Mouse (Mus musculus) neural tube, embryonic 13.5 days (tissue): ENCODE results near the gene Klhl7. TPM values are rescaled to one million over a fixed set of nuclear protein-coding genes. Genes with fewer than 3 reads are reported as not detected.
A peak's percentile ranks its signal among the peaks of the same experiment; 100 is the strongest.

Source experiments
- ATAC-seq: fragments of 200-750 bp; cut with Nextera tagmentation; 2 replicates; pipeline ENCODE4 v1.8.0; 2017; ENCODE audit warnings: low read depth, mild to moderate bottlenecking, moderate TSS enrichment, moderate library complexity
- H3K27ac ChIP-seq: fragments of 300-500 bp; sonication (generic); replicated peaks from 2 replicates; pipeline ENCODE4 v1.5.1; 2015; ENCODE audit warnings: moderate library complexity, mild to moderate bottlenecking, inconsistent platforms
- H3K27me3 ChIP-seq: fragments of 300-500 bp; sonication (generic); 2 replicates; pipeline ENCODE4 v1.6.1; 2015; ENCODE audit warnings: mild to moderate bottlenecking, inconsistent platforms
- H3K36me3 ChIP-seq: fragments of 300-500 bp; sonication (generic); 2 replicates; pipeline ENCODE4 v1.6.1; 2015; ENCODE audit warnings: mild to moderate bottlenecking, inconsistent platforms
- H3K4me1 ChIP-seq: fragments of 300-500 bp; sonication (generic); replicated peaks from 2 replicates; pipeline ENCODE4 v1.6.1; 2015; ENCODE audit warnings: inconsistent platforms
- H3K4me2 ChIP-seq: fragments of 300-500 bp; sonication (generic); 2 replicates; pipeline ENCODE4 v1.6.1; 2015; ENCODE audit warnings: inconsistent platforms, mild to moderate bottlenecking, moderate library complexity
- H3K4me3 ChIP-seq: fragments of 300-500 bp; sonication (generic); 2 replicates; pipeline ENCODE4 v1.5.1; 2015; ENCODE audit warnings: mild to moderate bottlenecking, inconsistent platforms
- H3K9ac ChIP-seq: fragments of 300-500 bp; sonication (generic); 2 replicates; pipeline ENCODE4 v1.6.1; 2015; ENCODE audit warnings: moderate library complexity, mild to moderate bottlenecking, inconsistent platforms
- H3K9me3 ChIP-seq: fragments of 300-500 bp; sonication (generic); 2 replicates; pipeline ENCODE4 v1.6.1; 2016; ENCODE audit warnings: inconsistent platforms
- WGBS: fragments of 180-500 bp; shearing (Covaris S2); methylation state at CpG from one replicate; pipeline ENCODE4 v1.1.7; 2015; 5-methylcytosine and 5-hydroxymethylcytosine counted together
- polyA plus RNA-seq: library from polyadenylated mRNA; unstranded; fragments of >200 nt; fragmentation: Nextera tagmentation; extraction: Ambion mirVana; gene quantifications from 2 replicates; pipeline ENCODE4 v1.2.1, GENCODE M21; 2015

The Klhl7 gene
- 130 and 136 TPM in 2 replicates for polyA plus RNA-seq

DNA sequence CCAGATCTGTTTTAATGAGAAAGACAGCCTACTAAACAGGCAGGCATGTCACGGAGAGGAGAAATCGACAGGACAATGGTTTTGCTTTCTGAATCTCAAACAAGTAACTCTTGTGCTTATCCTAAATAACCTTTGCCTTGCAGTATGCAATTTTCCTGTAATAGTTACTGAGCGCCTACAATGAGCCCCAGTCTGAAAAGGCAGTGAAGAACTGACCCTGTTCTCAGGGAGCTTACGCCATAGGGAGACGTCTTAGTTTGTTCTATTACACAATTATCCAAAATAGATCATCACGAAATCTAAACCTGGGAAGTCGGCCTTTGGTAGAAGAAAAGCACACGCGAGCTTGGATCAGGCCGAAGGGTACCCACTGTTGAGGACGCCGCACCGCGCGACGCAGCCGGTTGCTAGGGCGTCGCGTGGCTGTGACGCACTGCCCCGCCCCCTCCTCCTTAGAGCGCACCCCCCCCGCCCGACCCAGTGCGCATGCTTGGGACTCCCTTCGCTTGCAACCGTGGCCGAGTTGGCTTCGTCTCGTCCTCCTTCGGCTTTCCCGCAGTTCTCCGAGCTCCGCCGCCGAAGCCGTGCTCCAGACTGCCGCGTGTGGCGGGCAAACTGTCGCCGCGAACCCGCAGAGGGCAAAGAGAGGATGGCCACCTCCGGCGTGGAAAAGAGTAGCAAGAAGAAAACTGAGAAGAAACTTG lies at the start of gene Klhl7:
Klhl7 (plus strand) TSS at position 500 of the 704 bp plus-strand sequence.
- ATAC-seq: peak; percentile 95
- no peaks in the 10 kb centered on the region for H3K36me3 ChIP-seq
- H3K27me3 ChIP-seq: no peaks in the 10 kb centered on the region; the same call in 1 of the 2 replicates
- WGBS: 2% methylated on average over 46 of the region's 47 CpGs
- peak within 1 kb of the TSS; percentile 97 for H3K9ac ChIP-seq
- H3K4me3 ChIP-seq: peak within 1 kb of the TSS; percentile 82
- H3K27ac ChIP-seq: peak within 1 kb of the TSS; percentile 98
- no peaks in the 10 kb centered on the region for H3K9me3 ChIP-seq
- peak within 1 kb of the TSS; percentile 70 for H3K4me2 ChIP-seq
- peaks cover 36% of the 10 kb centered on the region for H3K4me1 ChIP-seq

DNA sequence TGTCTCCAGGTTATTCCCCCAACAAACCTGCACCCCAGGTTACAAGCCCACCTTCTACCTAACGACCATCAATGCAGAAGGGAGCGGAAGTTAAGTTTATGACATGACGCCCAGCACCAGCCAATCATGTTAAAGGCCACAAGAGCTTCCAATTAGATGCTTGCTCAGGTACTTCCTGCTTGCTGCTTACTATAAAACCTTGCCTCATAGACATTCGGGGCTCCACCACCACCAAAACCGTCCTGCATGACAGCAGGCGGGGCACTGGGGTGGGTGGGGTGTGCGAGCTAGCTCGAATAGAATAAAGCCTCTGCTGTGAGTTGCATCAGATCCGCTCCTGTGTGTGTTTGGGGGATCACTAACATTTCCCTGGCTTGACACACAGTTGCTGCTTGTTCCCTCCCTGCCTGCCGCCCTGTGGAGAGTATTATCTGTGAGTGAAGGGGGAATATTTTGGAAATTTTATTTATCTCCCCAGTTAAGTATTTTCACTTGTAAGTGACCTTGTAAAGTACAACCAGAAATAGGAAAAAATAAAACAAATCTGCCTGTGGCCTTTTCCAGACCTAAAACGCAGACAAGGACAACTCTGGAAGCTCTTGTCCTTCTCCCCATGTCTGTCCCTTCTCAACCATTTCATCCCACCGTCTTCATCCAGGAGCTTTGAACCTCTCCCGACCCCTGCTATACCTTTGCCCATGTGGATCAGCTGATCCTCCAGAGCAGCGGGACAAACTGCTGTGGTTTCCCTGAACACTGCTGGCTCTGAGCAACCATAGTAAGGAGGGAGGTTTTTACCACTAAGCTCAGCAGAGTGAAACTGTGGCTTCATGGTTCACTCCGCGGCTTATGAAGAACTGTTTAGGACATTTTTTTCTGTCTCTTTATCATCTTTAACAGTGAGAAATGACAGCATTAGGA lies 48.4 kb upstream of the Klhl7 start:
- 70% methylated on average over 16 of the region's 16 CpGs for WGBS
- Histone ChIP-seq H3K4me3 (no peak overlapping the region), H3K4me1 (peaks cover 5% of the 10 kb centered on the region; the same call in 1 of the 2 replicates), H3K27ac (no peak overlapping the region), H3K36me3 (no peaks in the 10 kb centered on the region), H3K9me3 (0 out of 2 replicates have a peak, but pooled peaks cover 6% of the 10 kb centered on the region), H3K4me2 (no peak overlapping the region), H3K9ac (no peak overlapping the region), H3K27me3 (no peaks in the 10 kb centered on the region)
- ATAC-seq: no peak

DNA sequence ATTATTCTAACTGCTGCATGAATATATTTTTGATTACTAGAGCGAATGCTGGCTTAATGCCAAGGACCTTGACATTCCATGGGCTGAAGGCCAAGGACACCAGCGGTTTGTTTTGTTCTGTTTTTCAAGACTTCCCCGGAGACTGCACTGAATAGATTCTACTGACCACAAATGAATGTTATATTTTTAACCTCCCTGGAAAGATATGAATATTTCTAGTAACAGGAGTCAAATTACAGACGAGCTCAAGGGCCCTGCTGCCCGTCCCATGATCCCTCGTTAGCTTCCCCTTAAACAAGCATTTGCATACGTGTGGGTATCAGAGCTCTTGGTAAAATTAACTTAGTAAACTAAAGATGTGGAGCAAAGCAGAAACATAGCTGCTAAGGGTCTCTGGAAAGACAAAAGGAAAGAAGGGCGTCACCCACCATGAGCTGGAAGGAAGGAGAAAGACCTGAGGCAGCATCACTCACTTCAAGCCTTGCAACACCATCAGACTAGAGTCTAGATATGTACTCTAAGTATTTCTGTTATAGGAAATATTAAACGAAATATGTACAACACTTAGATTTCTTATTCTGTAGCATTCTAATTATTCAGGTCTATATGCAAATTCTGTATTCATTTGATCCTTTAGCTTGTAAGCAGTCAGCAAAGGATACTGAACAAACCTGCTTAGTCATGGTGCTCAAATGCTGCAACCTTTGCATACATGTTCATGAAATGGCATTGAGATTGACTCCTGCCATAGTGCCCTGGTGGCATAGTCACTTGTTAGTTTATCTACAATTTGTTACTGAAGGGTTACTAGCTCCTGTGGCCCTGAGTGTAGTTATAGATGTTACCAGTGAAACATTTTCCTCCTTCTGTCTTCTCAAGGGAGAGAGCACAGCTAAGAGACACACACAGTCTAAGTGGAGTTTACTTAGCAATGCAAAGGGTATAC lies 46.9 kb upstream of the Klhl7 start:
- no peak overlapping the region for H3K27ac ChIP-seq
- H3K4me2 ChIP-seq: no peak overlapping the region
- H3K4me1 ChIP-seq: peaks cover 5% of the 10 kb centered on the region; the same call in 1 of the 2 replicates
- ATAC-seq: no peak
- H3K36me3 ChIP-seq: no peaks in the 10 kb centered on the region
- H3K27me3 ChIP-seq: no peaks in the 10 kb centered on the region
- no peak overlapping the region for H3K4me3 ChIP-seq
- WGBS: 62% methylated on average over 9 of the region's 9 CpGs
- H3K9ac ChIP-seq: no peak overlapping the region
- 0 out of 2 replicates have a peak, but pooled peaks cover 6% of the 10 kb centered on the region for H3K9me3 ChIP-seq

DNA sequence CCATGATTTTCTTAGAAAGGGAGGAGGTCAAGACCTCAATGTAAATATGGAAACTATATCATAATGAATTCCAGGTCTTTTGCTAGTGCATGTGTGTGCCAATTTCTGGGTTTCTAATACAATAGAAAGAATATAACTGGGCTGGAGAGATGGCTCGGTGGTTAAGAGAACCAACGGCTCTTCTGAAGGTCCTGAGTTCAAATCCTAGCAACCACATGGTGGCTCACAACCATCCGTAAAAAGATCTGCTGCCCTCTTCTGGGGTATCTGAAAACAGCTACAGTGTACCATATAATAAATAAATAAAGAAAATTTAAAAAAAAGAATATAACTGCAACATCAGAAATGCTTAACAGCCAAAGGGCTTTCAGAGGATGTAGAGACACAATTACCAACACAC lies 46.0 kb upstream of the Klhl7 start:
- WGBS: 93% methylated on average over 3 of the region's 3 CpGs
- H3K9ac ChIP-seq: no peak overlapping the region

DNA sequence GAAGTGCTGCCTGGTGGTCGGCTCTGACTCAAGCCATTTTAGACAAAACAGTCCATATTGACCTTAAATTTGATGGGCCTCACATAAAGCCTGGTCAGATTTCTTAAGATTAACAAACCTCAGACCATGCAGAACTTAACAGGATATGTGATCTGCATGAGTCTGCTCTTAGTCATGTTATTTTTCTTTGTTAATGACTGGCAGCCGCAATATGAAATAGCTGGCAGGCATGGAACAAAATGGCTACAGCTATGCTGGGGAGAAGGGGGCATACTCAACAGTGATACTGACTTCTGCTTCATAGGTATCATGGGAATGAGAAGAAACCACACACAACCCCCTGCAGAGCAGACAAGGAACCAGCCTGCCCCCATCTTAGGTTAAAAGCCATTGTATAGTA lies 43.5 kb upstream of the Klhl7 start:
- no peak for ATAC-seq
- no peaks in the 10 kb centered on the region for H3K27me3 ChIP-seq
- 0 out of 2 replicates have a peak, but pooled peaks cover 6% of the 10 kb centered on the region for H3K9me3 ChIP-seq
- no peak overlapping the region for H3K4me3 ChIP-seq
- peaks cover 5% of the 10 kb centered on the region; the same call in 1 of the 2 replicates for H3K4me1 ChIP-seq
- no peak overlapping the region for H3K9ac ChIP-seq
- H3K36me3 ChIP-seq: no peaks in the 10 kb centered on the region
- 88% methylated on average over 2 of the region's 2 CpGs for WGBS
- H3K4me2 ChIP-seq: no peak overlapping the region
- no peak overlapping the region for H3K27ac ChIP-seq

More for the DNA sequence above, 46.0 kb upstream of the Klhl7 start:
- 0 out of 2 replicates have a peak, but pooled peaks cover 6% of the 10 kb centered on the region for H3K9me3 ChIP-seq
- no peak overlapping the region for H3K4me2 ChIP-seq
- no peak for ATAC-seq
- H3K27me3 ChIP-seq: no peaks in the 10 kb centered on the region
- H3K27ac ChIP-seq: no peak overlapping the region
- no peaks in the 10 kb centered on the region for H3K36me3 ChIP-seq
- H3K4me1 ChIP-seq: peaks cover 5% of the 10 kb centered on the region; the same call in 1 of the 2 replicates
- no peak overlapping the region for H3K4me3 ChIP-seq

- no peak for ATAC-seq
- Histone ChIP-seq H3K4me2 (no peak overlapping the region), H3K27me3 (no peaks in the 10 kb centered on the region), H3K36me3 (no peaks in the 10 kb centered on the region), H3K4me1 (peaks cover 5% of the 10 kb centered on the region; the same call in 1 of the 2 replicates), H3K9me3 (0 out of 2 replicates have a peak, but pooled peaks cover 6% of the 10 kb centered on the region), H3K27ac (no peak overlapping the region), H3K9ac (no peak overlapping the region), H3K4me3 (no peak overlapping the region)
- WGBS: 77% methylated on average over 3 of the region's 3 CpGs
Observed at GRCm38 (mm10) chr5:24057592-24057991, 42.8 kb upstream of the Klhl7 start.

GRCm38 (mm10) chr5:24060949-24061348 lies 39.5 kb upstream of the Klhl7 start:
- H3K9me3 ChIP-seq: no peaks in the 10 kb centered on the region
- 46% methylated on average over 3 of the region's 3 CpGs for WGBS
- H3K36me3 ChIP-seq: no peaks in the 10 kb centered on the region
- H3K4me2 ChIP-seq: no peak overlapping the region
- H3K27me3 ChIP-seq: no peaks in the 10 kb centered on the region
- H3K9ac ChIP-seq: no peak overlapping the region
- no peaks in the 10 kb centered on the region for H3K4me1 ChIP-seq
- no peak for ATAC-seq
- H3K4me3 ChIP-seq: no peak overlapping the region
- H3K27ac ChIP-seq: no peak overlapping the region

GRCm38 (mm10) chr5:24063034-24063433 lies 37.4 kb upstream of the Klhl7 start:
- 86% methylated on average over 6 of the region's 6 CpGs for WGBS
- H3K4me2 ChIP-seq: no peak overlapping the region
- no peaks in the 10 kb centered on the region for H3K27me3 ChIP-seq
- H3K36me3 ChIP-seq: no peaks in the 10 kb centered on the region
- H3K27ac ChIP-seq: no peak overlapping the region
- H3K4me3 ChIP-seq: no peak overlapping the region
- H3K4me1 ChIP-seq: no peaks in the 10 kb centered on the region
- no peaks in the 10 kb centered on the region for H3K9me3 ChIP-seq
- no peak for ATAC-seq
- no peak overlapping the region for H3K9ac ChIP-seq

- no peak for ATAC-seq
- H3K36me3 ChIP-seq: no peaks in the 10 kb centered on the region
- H3K9ac ChIP-seq: no peak overlapping the region
- no peak overlapping the region for H3K4me2 ChIP-seq
- WGBS: 82% methylated on average over 4 of the region's 4 CpGs
- H3K9me3 ChIP-seq: no peaks in the 10 kb centered on the region
- no peaks in the 10 kb centered on the region for H3K27me3 ChIP-seq
- H3K27ac ChIP-seq: no peak overlapping the region
- no peak overlapping the region for H3K4me3 ChIP-seq
- H3K4me1 ChIP-seq: no peaks in the 10 kb centered on the region
Observed at GRCm38 (mm10) chr5:24063545-24063944, 36.9 kb upstream of the Klhl7 start.

DNA sequence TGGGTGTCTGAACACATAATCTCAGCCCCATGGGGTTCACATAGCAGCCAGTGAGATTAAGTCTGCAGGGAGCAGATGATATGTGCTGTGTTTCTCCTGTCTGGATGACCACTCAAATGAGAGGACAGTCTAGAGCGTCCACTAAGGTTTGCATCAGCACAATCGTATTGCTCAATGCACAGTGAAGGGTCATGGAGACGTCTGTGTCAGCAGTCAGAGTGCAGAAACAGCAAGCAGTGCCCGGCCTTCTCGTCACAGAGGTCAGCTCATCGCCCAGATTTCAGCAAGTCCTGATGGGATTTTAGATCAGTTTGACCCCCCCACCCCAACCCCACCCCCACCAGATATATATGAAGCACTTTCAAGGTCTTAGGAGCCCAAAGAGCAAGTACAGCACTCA lies 31.4 kb upstream of the Klhl7 start:
- Histone ChIP-seq H3K4me2 (no peak overlapping the region), H3K9me3 (no peaks in the 10 kb centered on the region), H3K4me3 (no peak overlapping the region), H3K27ac (no peak overlapping the region), H3K4me1 (no peaks in the 10 kb centered on the region), H3K27me3 (no peaks in the 10 kb centered on the region), H3K9ac (no peak overlapping the region), H3K36me3 (no peaks in the 10 kb centered on the region)
- 85% methylated on average over 6 of the region's 6 CpGs for WGBS
- no peak for ATAC-seq

GRCm38 (mm10) chr5:24072031-24072430 lies 28.4 kb upstream of the Klhl7 start:
- peaks cover 5% of the 10 kb centered on the region for H3K4me1 ChIP-seq
- H3K36me3 ChIP-seq: no peaks in the 10 kb centered on the region
- H3K4me3 ChIP-seq: no peak overlapping the region
- H3K4me2 ChIP-seq: no peak overlapping the region
- no peak overlapping the region for H3K27ac ChIP-seq
- no peak overlapping the region for H3K9ac ChIP-seq
- WGBS: 77% methylated on average over 6 of the region's 6 CpGs
- no peaks in the 10 kb centered on the region for H3K27me3 ChIP-seq
- no peaks in the 10 kb centered on the region for H3K9me3 ChIP-seq
- ATAC-seq: no peak
